Mouse (Mus musculus) neural tube, embryonic 14.5 days (tissue): ENCODE measurements around the gene Slc6a21. TPM values are rescaled to one million over a fixed set of nuclear protein-coding genes. Genes with fewer than 3 reads are reported as not detected.

Source experiments
- ATAC-seq: fragments of 200-750 bp; cut with Nextera tagmentation; 2 replicates; pipeline ENCODE4 v1.8.0; 2017; ENCODE audit warnings: low read depth, mild to moderate bottlenecking, moderate TSS enrichment, moderate library complexity
- H3K27ac ChIP-seq: fragments of 300-500 bp; sonication (generic); 2 replicates; pipeline ENCODE4 v1.5.1; 2014; ENCODE audit warnings: low read depth, mild to moderate bottlenecking, control low read depth, low read length, moderate library complexity, mixed read lengths
- H3K27me3 ChIP-seq: fragments of 300-500 bp; sonication (generic); 2 replicates; pipeline ENCODE4 v1.6.1; 2014; ENCODE audit warnings: low read length; ENCODE audit not compliant: control insufficient read depth, insufficient read depth
- H3K36me3 ChIP-seq: fragments of 300-500 bp; sonication (generic); 2 replicates; pipeline ENCODE4 v1.6.1; 2014; ENCODE audit warnings: low read length, mixed read lengths; ENCODE audit not compliant: control insufficient read depth, insufficient read depth
- H3K4me1 ChIP-seq: fragments of 300-500 bp; sonication (generic); 2 replicates; pipeline ENCODE4 v1.6.1; 2014; ENCODE audit warnings: low read length; ENCODE audit not compliant: control insufficient read depth, insufficient read depth
- H3K4me2 ChIP-seq: fragments of 300-500 bp; sonication (generic); 2 replicates; pipeline ENCODE4 v1.6.1; 2014; ENCODE audit warnings: mild to moderate bottlenecking, low read depth, low read length, control low read depth
- H3K4me3 ChIP-seq: fragments of 300-500 bp; sonication (generic); 2 replicates; pipeline ENCODE4 v1.5.1; 2014; ENCODE audit warnings: low read depth, low read length, control low read depth, mixed read lengths
- H3K9ac ChIP-seq: fragments of 300-500 bp; sonication (generic); replicated peaks from 2 replicates; pipeline ENCODE4 v1.6.1; 2014; ENCODE audit warnings: low read depth, mild to moderate bottlenecking, control low read depth, low read length, mixed read lengths
- H3K9me3 ChIP-seq: fragments of 300-500 bp; sonication (generic); 2 replicates; pipeline ENCODE4 v1.6.1; 2016; ENCODE audit warnings: low read length; ENCODE audit not compliant: control insufficient read depth
- WGBS: fragments of 180-500 bp; shearing (Covaris S2); extraction: QIAGEN DNeasy Blood & Tissue Kit; methylation state at CpG from one replicate; pipeline ENCODE4 v1.1.7; 2014; 5-methylcytosine and 5-hydroxymethylcytosine counted together
- polyA plus RNA-seq: library from polyadenylated mRNA; unstranded; fragments of >200 nt; fragmentation: Nextera tagmentation; extraction: Ambion mirVana; gene quantifications from 2 replicates; pipeline ENCODE4 v1.2.1, GENCODE M21; 2014

Slc6a21 gene
- polyA plus RNA-seq, 1 experiment from 2014 or later, result not detected

DNA sequence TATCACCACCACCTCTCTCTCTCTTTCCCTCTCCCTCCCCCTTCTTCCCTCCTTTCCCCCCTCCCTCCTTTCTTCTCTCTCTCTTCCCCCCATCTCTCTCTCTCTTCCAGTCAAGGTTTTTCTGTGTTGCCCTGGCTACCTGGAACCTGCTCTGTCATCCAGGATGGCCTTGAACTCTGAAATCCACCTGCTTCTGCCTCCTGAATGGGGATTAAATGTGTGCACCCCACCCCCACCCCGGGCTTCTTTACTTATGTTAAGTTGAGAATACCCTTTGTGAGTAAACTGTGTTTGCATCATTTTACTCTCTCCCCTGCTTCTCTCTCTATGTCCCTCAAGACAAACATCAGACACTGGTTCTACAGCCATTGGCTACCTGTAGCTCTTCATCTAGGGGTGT, 11.8 kb upstream of the Slc6a21 start:
- H3K27ac ChIP-seq, result no peak overlapping the region
- H3K36me3 ChIP-seq, result no peaks in the 10 kb centered on the region
- H3K4me3 ChIP-seq, result no peak overlapping the region
- no peaks in the 10 kb centered on the region for H3K27me3 ChIP-seq
- H3K9ac ChIP-seq, result no peak overlapping the region
- 81% methylated on average over 1 of the region's 1 CpGs for WGBS
- H3K4me1 ChIP-seq, result no peaks in the 10 kb centered on the region
- no peak for ATAC-seq
- H3K9me3 ChIP-seq, result no peaks in the 10 kb centered on the region
- H3K4me2 ChIP-seq, result no peak overlapping the region

DNA sequence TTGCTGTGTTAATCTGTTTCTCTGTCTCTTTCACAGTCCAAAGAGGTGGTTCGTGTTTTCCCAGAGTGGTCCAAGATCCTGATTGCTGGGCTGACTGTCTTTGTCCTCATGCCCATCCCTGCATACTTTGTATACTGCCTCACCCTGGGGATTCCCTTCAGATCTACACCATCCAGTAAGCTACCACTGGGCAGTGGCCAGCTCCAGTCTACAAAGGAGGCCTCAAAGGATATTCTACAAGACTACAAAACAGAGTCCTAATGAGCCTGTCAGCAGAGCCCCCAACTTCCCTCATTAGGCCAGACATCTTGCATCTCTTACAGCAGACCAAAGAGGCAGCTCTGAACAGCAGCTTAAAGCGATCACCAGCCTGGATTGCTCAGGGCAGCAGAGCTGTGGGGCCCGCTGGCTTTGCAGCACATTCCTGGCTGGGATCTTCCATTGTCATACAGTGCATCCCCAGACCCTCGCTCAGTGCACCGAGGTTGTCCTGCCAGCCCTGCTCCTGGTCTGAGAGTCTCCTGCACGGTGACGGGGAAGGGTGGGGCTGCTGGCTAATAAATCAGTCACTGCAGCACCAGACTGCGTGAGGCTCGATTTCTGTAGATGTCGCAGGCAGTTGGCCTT, 4.4 kb upstream of the Slc6a21 start:
- Histone ChIP-seq H3K27ac (no peak overlapping the region), H3K27me3 (no peaks in the 10 kb centered on the region), H3K4me1 (no peaks in the 10 kb centered on the region), H3K36me3 (no peaks in the 10 kb centered on the region), H3K4me3 (no peak overlapping the region), H3K9ac (no peak overlapping the region), H3K9me3 (no peaks in the 10 kb centered on the region), H3K4me2 (no peak overlapping the region)
- WGBS, result 32% methylated on average over 10 of the region's 10 CpGs
- ATAC-seq, result no peak

DNA sequence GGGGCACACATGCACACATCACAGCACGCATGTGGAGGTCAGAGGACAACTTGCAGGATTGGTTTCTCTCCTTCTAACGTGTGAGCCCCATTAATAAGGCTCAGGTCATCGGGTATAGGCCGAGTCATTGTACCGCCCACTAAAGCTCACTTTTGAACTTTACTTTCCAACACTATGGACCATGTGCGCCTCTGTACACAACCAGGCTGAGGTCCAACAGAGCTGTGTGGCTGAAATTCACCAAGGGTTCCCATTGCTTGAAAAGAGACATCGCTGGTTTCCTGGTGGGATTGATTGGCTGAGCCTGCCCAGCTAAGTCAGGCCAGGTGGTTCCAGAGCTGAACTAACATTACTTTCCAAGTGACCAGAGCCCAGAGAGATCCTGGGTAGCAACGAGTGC, 3.6 kb upstream of the Slc6a21 start:
- H3K27me3 ChIP-seq, result no peaks in the 10 kb centered on the region
- H3K27ac ChIP-seq, result no peak overlapping the region
- no peak overlapping the region for H3K4me3 ChIP-seq
- no peak overlapping the region for H3K9ac ChIP-seq
- no peaks in the 10 kb centered on the region for H3K36me3 ChIP-seq
- no peak for ATAC-seq
- no peaks in the 10 kb centered on the region for H3K4me1 ChIP-seq
- no peaks in the 10 kb centered on the region for H3K9me3 ChIP-seq
- H3K4me2 ChIP-seq, result no peak overlapping the region
- 90% methylated on average over 8 of the region's 8 CpGs for WGBS

DNA sequence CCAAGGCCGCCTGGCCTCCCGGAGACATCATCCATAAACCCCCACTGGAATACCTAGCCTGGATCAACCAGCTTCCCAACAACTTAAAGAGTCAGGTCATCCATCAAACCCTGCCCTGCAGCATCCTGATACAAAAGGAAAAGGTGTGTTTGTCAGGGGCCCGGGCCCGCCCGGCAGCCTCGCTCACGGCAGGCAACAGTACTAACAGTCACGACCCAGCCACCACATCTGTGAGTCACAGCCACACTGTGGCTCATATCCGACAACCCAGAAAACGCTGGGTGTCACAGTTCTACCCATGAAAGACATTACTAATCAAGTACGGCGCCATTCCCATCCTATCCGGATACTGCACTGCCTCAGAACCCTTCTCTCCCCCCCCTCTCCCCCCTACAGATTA, 9.2 kb downstream of the Slc6a21 start:
- Histone ChIP-seq H3K4me3 (no peak overlapping the region), H3K9me3 (no peaks in the 10 kb centered on the region), H3K4me1 (no peaks in the 10 kb centered on the region), H3K36me3 (no peaks in the 10 kb centered on the region), H3K9ac (no peak overlapping the region), H3K4me2 (no peak overlapping the region), H3K27ac (no peak overlapping the region), H3K27me3 (no peaks in the 10 kb centered on the region)
- no peak for ATAC-seq
- WGBS, result 92% methylated on average over 13 of the region's 13 CpGs

DNA sequence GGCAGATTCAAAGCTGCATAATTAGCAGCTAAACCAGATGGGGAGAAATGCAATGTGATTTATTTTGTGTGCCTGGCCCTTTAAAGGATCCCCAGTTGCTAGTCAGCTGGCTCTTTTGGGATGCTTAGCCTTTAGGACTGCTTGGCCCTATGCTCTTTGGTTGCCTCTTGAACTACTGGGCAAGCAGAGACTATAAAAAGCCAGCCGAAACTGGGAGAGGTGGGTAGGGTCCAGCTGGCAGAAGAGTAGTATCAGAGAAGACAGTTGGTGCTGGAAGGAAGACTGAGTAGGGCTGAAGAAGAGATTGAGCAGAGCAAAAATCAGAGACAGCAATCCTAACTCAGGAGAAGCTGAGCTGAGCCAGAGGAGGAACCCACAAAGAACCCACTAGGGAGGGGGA, 19.3 kb downstream of the Slc6a21 start:
- no peak overlapping the region for H3K9ac ChIP-seq

DNA sequence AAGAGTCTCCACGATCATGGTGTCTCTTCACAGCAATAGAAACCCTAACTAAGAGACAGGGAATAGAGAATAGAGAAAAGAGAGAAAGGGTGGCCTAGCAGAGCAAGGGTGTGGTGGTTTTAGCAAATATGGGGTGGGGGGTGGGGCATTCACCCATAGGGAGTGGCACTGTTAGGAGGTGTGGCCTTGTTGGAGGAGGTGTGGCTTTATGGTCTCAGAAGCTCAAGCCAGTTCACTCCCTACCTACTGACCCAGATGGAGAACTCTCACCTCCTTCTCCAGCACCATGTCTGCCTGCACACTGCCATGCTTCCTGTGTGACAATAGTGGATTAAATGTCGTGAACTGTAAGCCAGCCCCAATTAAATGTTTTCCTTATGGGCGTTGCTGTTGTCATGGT, 20.2 kb downstream of the Slc6a21 start:
- no peak overlapping the region for H3K4me3 ChIP-seq
- 66% methylated on average over 3 of the region's 3 CpGs for WGBS
- H3K4me1 ChIP-seq, result 0 out of 2 replicates have a peak, but pooled peaks cover 4% of the 10 kb centered on the region
- H3K27ac ChIP-seq, result no peak overlapping the region
- no peaks in the 10 kb centered on the region for H3K27me3 ChIP-seq
- no peaks in the 10 kb centered on the region for H3K9me3 ChIP-seq
- ATAC-seq, result no peak
- H3K4me2 ChIP-seq, result no peak overlapping the region
- no peak overlapping the region for H3K9ac ChIP-seq
- no peaks in the 10 kb centered on the region for H3K36me3 ChIP-seq

More for the DNA sequence above, 19.3 kb downstream of the Slc6a21 start:
- WGBS, result 53% methylated on average over 1 of the region's 1 CpGs
- no peaks in the 10 kb centered on the region for H3K36me3 ChIP-seq
- H3K4me2 ChIP-seq, result no peak overlapping the region
- no peaks in the 10 kb centered on the region for H3K27me3 ChIP-seq
- no peaks in the 10 kb centered on the region for H3K9me3 ChIP-seq
- ATAC-seq, result no peak
- no peak overlapping the region for H3K27ac ChIP-seq
- H3K4me1 ChIP-seq, result 0 out of 2 replicates have a peak, but pooled peaks cover 4% of the 10 kb centered on the region
- H3K4me3 ChIP-seq, result no peak overlapping the region

DNA sequence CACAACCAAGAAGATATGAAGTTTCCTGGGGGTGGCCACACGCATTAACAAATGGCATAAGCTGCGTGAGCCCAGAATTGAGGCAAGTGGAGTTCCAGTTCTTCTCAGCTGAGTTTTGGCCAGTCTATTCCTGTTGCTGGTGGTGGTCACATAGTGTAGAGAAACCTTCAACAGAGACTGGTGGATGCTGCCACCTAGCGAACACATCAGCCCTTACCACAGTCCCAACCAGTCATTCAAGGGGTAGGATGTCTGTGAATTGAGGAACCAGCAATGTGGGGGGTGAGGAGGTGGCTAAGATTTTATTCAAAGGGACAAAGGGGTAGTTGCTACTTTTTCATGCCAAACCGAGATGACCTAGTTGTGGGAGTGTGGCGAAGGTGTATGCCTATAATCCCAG, 22.4 kb downstream of the Slc6a21 start:
- H3K36me3 ChIP-seq, result no peaks in the 10 kb centered on the region
- H3K27ac ChIP-seq, result no peak overlapping the region
- H3K4me3 ChIP-seq, result no peak overlapping the region
- H3K9ac ChIP-seq, result no peak overlapping the region
- 23% methylated on average over 5 of the region's 5 CpGs for WGBS
- H3K27me3 ChIP-seq, result no peaks in the 10 kb centered on the region
- peak; percentile 92 for ATAC-seq
- no peak overlapping the region for H3K4me2 ChIP-seq
- no peaks in the 10 kb centered on the region for H3K9me3 ChIP-seq
- 0 out of 2 replicates have a peak, but pooled peaks cover 6% of the 10 kb centered on the region for H3K4me1 ChIP-seq

DNA sequence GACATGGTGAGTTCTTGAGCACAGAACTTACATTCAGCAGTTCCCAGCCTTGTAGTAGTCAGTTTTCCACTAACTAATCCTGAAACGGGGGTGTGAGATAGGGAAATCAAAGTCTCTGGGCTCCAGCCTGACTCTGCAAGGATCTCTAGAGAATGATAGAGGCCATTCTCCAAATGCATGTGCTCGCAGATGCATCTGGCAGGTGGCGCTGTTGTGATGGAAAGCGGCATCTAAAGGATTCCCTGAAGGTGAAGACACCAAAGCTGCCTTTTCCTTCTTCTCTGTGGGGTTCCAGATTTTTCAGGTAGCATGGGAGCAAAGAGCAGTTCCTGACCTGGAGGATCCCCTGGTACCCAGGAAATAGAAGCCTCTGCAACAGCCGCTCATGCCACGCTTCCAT, 23.0 kb downstream of the Slc6a21 start:
- Histone ChIP-seq H3K4me3 (no peak overlapping the region), H3K4me2 (no peak overlapping the region; the same call in 1 of the 2 replicates), H3K4me1 (0 out of 2 replicates have a peak, but pooled peaks cover 6% of the 10 kb centered on the region), H3K27me3 (no peaks in the 10 kb centered on the region), H3K27ac (no peak overlapping the region), H3K9me3 (no peaks in the 10 kb centered on the region), H3K9ac (no peak overlapping the region), H3K36me3 (no peaks in the 10 kb centered on the region)
- peak; percentile 47; the same call in 1 of the 2 replicates for ATAC-seq
- 23% methylated on average over 6 of the region's 6 CpGs for WGBS

DNA sequence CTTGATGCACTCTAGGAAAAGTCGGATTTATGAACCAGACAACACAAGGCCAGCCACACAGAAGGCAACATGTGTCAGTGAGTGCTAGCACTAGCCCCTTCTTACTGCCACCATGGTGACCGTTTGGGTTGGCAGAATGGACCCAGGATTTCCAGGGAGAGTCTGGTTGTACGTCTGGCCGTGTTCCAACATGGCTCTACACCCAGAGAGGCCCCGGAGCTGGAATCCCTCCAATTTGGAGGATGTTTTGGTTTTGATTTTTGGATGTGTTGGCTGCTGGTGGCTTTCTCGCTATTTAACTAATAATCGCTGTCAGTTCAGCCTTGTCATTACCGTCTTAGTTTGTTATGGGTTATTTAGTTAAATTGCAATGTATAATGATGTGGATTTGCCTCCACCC, 25.3 kb downstream of the Slc6a21 start:
- no peak overlapping the region for H3K9ac ChIP-seq
- 61% methylated on average over 8 of the region's 8 CpGs for WGBS
- no peaks in the 10 kb centered on the region for H3K27me3 ChIP-seq
- ATAC-seq, result no peak
- H3K4me1 ChIP-seq, result 0 out of 2 replicates have a peak, but pooled peaks cover 6% of the 10 kb centered on the region
- no peak overlapping the region for H3K4me3 ChIP-seq
- no peaks in the 10 kb centered on the region for H3K9me3 ChIP-seq
- no peak overlapping the region for H3K27ac ChIP-seq
- H3K36me3 ChIP-seq, result no peaks in the 10 kb centered on the region
- H3K4me2 ChIP-seq, result no peak overlapping the region
